Comparison of ENCODE assay signal across 25 mouse cellular contexts in genomic region chr6:47275065-47275464, GRCm38 (mm10).
A peak's percentile ranks its signal among the peaks of the same experiment; 100 is the strongest.
DNase-seq lines count a peak whose midpoint lies in the region; ATAC-seq and TF ChIP-seq lines count a peak whose summit lies in the region.
"Had no signal": no experiment of that assay in that cellular context is flagged by ENCODE, and none has a peak within 500 bp of the region (broad histone marks: within the 10 kb centered on the region; RNA-seq: fewer than 3 reads in every experiment).

No protein-coding gene starts in this region.

- H3K4me3 ChIP-seq in hindbrain, embryonic 11.5 days (ENCODE audit: low read depth, low read length), result no peak overlapping the region
- no peak overlapping the region for H3K4me3 ChIP-seq in hindbrain, postnatal 0 days (ENCODE audit: low read length)
- no peak overlapping the region for H3K4me3 ChIP-seq in CH12.LX (replicated peaks in 1 of 3; ENCODE audit: low read depth in 2 of 3, low read length in 2 of 3, poor library complexity in 1 of 3)
- H3K4me3 ChIP-seq in lung, postnatal 0 days (ENCODE audit: low read depth, low read length), result no peak overlapping the region
- H3K4me3 ChIP-seq: heart, embryonic 15.5 days; kidney, embryonic 15.5 days; left cerebral cortex, adult 2 months; limb, embryonic 13.5 days; megakaryocyte, embryonic 14.5 days; stomach, embryonic 15.5 days had no signal

- peak; percentile 25 for DNase-seq in hindbrain, embryonic 11.5 days (ENCODE audit: low spot score)
- no peak for DNase-seq in hindbrain, postnatal 0 days (ENCODE audit: low spot score)
- DNase-seq in CH12.LX (ENCODE audit: extremely low read depth), result no peak
- peak; percentile 96 for DNase-seq in Muller cell, postnatal 12 days (ENCODE audit: inconsistent ontology term)
- peak; percentile 33 for DNase-seq in retina, embryonic 14.5 days (ENCODE audit: low spot score)
- DNase-seq in lung, postnatal 0 days (ENCODE audit: low spot score), result no peak
- DNase-seq: adrenal gland, postnatal 10 days; B cell, adult 2 months; cerebellum, adult 11-12 months; cerebellum, adult 9-11 months; forebrain, postnatal 0 days; kidney, adult 18-20 months; kidney, postnatal 25 days; lung, postnatal 4 days; right cerebral cortex, postnatal 25 days had no signal

- dilution Hi-C loops in CH12.LX (cut with MboI; ENCODE audit: extremely low pct_ligation_motif_present, extremely low pct_unique_long_range_greater_than_20kb, low sequenced_read_pairs), result no loop called here

- WGBS in hindbrain, embryonic 11.5 days, result 21% methylated on average over 2 of the region's 2 CpGs
- WGBS in hindbrain, postnatal 0 days, result 15% methylated on average over 2 of the region's 2 CpGs
- WGBS in lung, postnatal 0 days, result 55% methylated on average over 2 of the region's 2 CpGs

- no peaks in the 10 kb centered on the region for H3K36me3 ChIP-seq in hindbrain, embryonic 11.5 days (ENCODE audit: control insufficient read depth, insufficient read depth, low read length)
- H3K36me3 ChIP-seq in hindbrain, postnatal 0 days (ENCODE audit: insufficient read depth, low read length), result no peaks in the 10 kb centered on the region
- H3K36me3 ChIP-seq in CH12.LX (replicated peaks in 1 of 2; ENCODE audit: control insufficient read depth in 1 of 2, insufficient read depth in 1 of 2, low read length in 1 of 2), result no peaks in the 10 kb centered on the region
- H3K36me3 ChIP-seq in lung, postnatal 0 days (ENCODE audit: insufficient read depth, low read length), result no peaks in the 10 kb centered on the region
- H3K36me3 ChIP-seq: G1E; heart, embryonic 15.5 days; kidney, embryonic 15.5 days; limb, embryonic 13.5 days; stomach, embryonic 15.5 days had no signal

- no peak overlapping the region for H3K27ac ChIP-seq in hindbrain, embryonic 11.5 days (ENCODE audit: low read depth, low read length)
- H3K27ac ChIP-seq in hindbrain, postnatal 0 days, result no peak overlapping the region
- no peak overlapping the region for H3K27ac ChIP-seq in CH12.LX (ENCODE audit: insufficient read depth, low read depth)
- no peak overlapping the region for H3K27ac ChIP-seq in lung, postnatal 0 days (ENCODE audit: low read length)
- H3K27ac ChIP-seq: heart, embryonic 15.5 days; hindbrain, embryonic 14.5 days; kidney, embryonic 15.5 days; left cerebral cortex, adult 2 months; limb, embryonic 13.5 days; stomach, embryonic 15.5 days had no signal

- H3K79me2 ChIP-seq in CH12.LX (replicated peaks; ENCODE audit: control insufficient read depth, extremely low read depth, insufficient read depth, poor library complexity, severe bottlenecking), result no peaks in the 10 kb centered on the region

- ATAC-seq in hindbrain, embryonic 11.5 days (ENCODE audit: low FRiP score), result 0 out of 2 replicates have a peak, but pooled peaks have one; percentile 34
- ATAC-seq in hindbrain, postnatal 0 days, result no peak
- no peak for ATAC-seq in lung, postnatal 0 days
- ATAC-seq: forebrain, postnatal 0 days; Patski had no signal

- in situ Hi-C loops in CH12.LX (cut with MboI; ENCODE audit: low pct_ligation_motif_present, low pct_unique_long_range_greater_than_20kb, low sequenced_read_pairs), result no loop called here

- no peak overlapping the region for H3K9ac ChIP-seq in hindbrain, embryonic 11.5 days (ENCODE audit: low read depth, low read length)
- no peak overlapping the region for H3K9ac ChIP-seq in hindbrain, postnatal 0 days (replicated peaks; ENCODE audit: low read length)
- H3K9ac ChIP-seq in CH12.LX (ENCODE audit: insufficient read depth, low read depth), result no peak overlapping the region
- no peak overlapping the region for H3K9ac ChIP-seq in lung, postnatal 0 days (replicated peaks; ENCODE audit: low read depth)
- H3K9ac ChIP-seq: forebrain, postnatal 0 days; heart, embryonic 15.5 days; hindbrain, embryonic 14.5 days; kidney, embryonic 15.5 days; limb, embryonic 13.5 days; stomach, embryonic 15.5 days had no signal

- H3K9me3 ChIP-seq in hindbrain, embryonic 11.5 days (ENCODE audit: control insufficient read depth, low read length), result no peaks in the 10 kb centered on the region
- no peaks in the 10 kb centered on the region for H3K9me3 ChIP-seq in hindbrain, postnatal 0 days (ENCODE audit: low read length)
- no peaks in the 10 kb centered on the region for H3K9me3 ChIP-seq in CH12.LX (replicated peaks; ENCODE audit: low read length)
- H3K9me3 ChIP-seq in lung, postnatal 0 days (ENCODE audit: low read length), result no peaks in the 10 kb centered on the region
- H3K9me3 ChIP-seq: G1E; heart, embryonic 15.5 days; kidney, embryonic 15.5 days; limb, embryonic 13.5 days; megakaryocyte, embryonic 14.5 days; stomach, embryonic 15.5 days had no signal

- H3K27me3 ChIP-seq in hindbrain, embryonic 11.5 days (ENCODE audit: control insufficient read depth, insufficient read depth, low read length), result peaks cover 5% of the 10 kb centered on the region; the same call in 1 of the 2 replicates
- no peaks in the 10 kb centered on the region for H3K27me3 ChIP-seq in hindbrain, postnatal 0 days (ENCODE audit: insufficient read depth, low read length)
- H3K27me3 ChIP-seq in CH12.LX (replicated peaks), result no peaks in the 10 kb centered on the region
- H3K27me3 ChIP-seq in lung, postnatal 0 days (replicated peaks; ENCODE audit: insufficient read depth, low read length), result no peaks in the 10 kb centered on the region
- H3K27me3 ChIP-seq: heart, embryonic 15.5 days; kidney, embryonic 15.5 days; stomach, embryonic 15.5 days had no signal

- H3K4me2 ChIP-seq in hindbrain, embryonic 11.5 days (replicated peaks; ENCODE audit: low read depth, low read length), result no peak overlapping the region
- no peak overlapping the region for H3K4me2 ChIP-seq in hindbrain, postnatal 0 days (ENCODE audit: low read depth, low read length)
- no peak overlapping the region for H3K4me2 ChIP-seq in CH12.LX (ENCODE audit: insufficient read depth, low read depth, poor library complexity, severe bottlenecking)
- no peak overlapping the region for H3K4me2 ChIP-seq in lung, postnatal 0 days (replicated peaks; ENCODE audit: low read depth, low read length)
- H3K4me2 ChIP-seq: heart, embryonic 15.5 days; hindbrain, embryonic 14.5 days; kidney, embryonic 15.5 days; limb, embryonic 13.5 days; liver, embryonic 11.5 days; stomach, embryonic 15.5 days had no signal

- TF ChIP-seq EP300 in CH12.LX (IDR thresholded peaks at IDR 0.05; ENCODE audit: low read length), result no peak
- no peak for TF ChIP-seq EP300 in lung, postnatal 0 days (IDR thresholded peaks at IDR 0.05)

- H3K4me1 ChIP-seq in hindbrain, embryonic 11.5 days (replicated peaks; ENCODE audit: control insufficient read depth, insufficient read depth, low read length), result peaks cover 4% of the 10 kb centered on the region; the same call in 1 of the 2 replicates
- no peaks in the 10 kb centered on the region for H3K4me1 ChIP-seq in hindbrain, postnatal 0 days (ENCODE audit: insufficient read depth, low read length)
- peaks cover 12 to 42% of the 10 kb centered on the region in 2 experiments for H3K4me1 ChIP-seq in CH12.LX (ENCODE audit: control insufficient read depth in 1 of 2, insufficient read depth in 2 of 2)
- no peaks in the 10 kb centered on the region for H3K4me1 ChIP-seq in lung, postnatal 0 days (ENCODE audit: insufficient read depth, low read depth, low read length)
- H3K4me1 ChIP-seq: heart, embryonic 15.5 days; stomach, embryonic 15.5 days had no signal

- TF ChIP-seq CTCF in hindbrain, postnatal 0 days (IDR thresholded peaks at IDR 0.05; ENCODE audit: low read depth), result no peak
- TF ChIP-seq CTCF in CH12.LX (conservative IDR thresholded peaks at IDR 0.05 in 1 of 2, IDR thresholded peaks at IDR 0.05 in 1 of 2; ENCODE audit: low read depth in 2 of 2, low read length in 2 of 2), result no peak
- no peak for TF ChIP-seq CTCF in lung, postnatal 0 days (IDR thresholded peaks at IDR 0.05)

- no peak for TF ChIP-seq RAD21 in CH12.LX (IDR thresholded peaks at IDR 0.05; ENCODE audit: low read depth, low read length)

- TF ChIP-seq POLR2A in CH12.LX (IDR thresholded peaks at IDR 0.05; ENCODE audit: low read depth, low read length), result no peak

TF ChIP-seq in CH12.LX, 34 proteins besides CTCF, POLR2A, EP300 and RAD21:
- TF ChIP-seq MEF2A (IDR thresholded peaks at IDR 0.05; ENCODE audit: borderline replicate concordance, low read depth, low read length) (no peak), ZC3H11A (IDR thresholded peaks at IDR 0.05; ENCODE audit: low read depth, low read length) (no peak), RCOR1 (conservative IDR thresholded peaks at IDR 0.05; ENCODE audit: low read depth, low read length) (no peak), TCF12 (IDR thresholded peaks at IDR 0.05; ENCODE audit: low read depth, low read length) (no peak), JUND (conservative IDR thresholded peaks at IDR 0.05; ENCODE audit: low read depth, low read length) (peak; percentile 44; the same call in 1 of the 2 replicates), HCFC1 (IDR thresholded peaks at IDR 0.05; ENCODE audit: low read depth, low read length) (no peak)

Comparison
In these comparisons a context has a peak if more than half of its experiments do, and no peak if none do; other contexts are left out.
1. DNase-seq: peak in hindbrain, embryonic 11.5 days (single experiment), Muller cell, postnatal 12 days (single experiment) and retina, embryonic 14.5 days (single experiment); none in hindbrain, postnatal 0 days (single experiment), CH12.LX (single experiment) and lung, postnatal 0 days (single experiment).